Mouse (Mus musculus) yolk sac, embryonic 10.5 days (tissue): ENCODE results near the gene Map6d1.

Experiments
- DNase-seq: peaks from one replicate; pipeline ENCODE4 v3.0.0-alpha.2; 2017; ENCODE audit warnings: low spot score

The Map6d1 gene

DNA sequence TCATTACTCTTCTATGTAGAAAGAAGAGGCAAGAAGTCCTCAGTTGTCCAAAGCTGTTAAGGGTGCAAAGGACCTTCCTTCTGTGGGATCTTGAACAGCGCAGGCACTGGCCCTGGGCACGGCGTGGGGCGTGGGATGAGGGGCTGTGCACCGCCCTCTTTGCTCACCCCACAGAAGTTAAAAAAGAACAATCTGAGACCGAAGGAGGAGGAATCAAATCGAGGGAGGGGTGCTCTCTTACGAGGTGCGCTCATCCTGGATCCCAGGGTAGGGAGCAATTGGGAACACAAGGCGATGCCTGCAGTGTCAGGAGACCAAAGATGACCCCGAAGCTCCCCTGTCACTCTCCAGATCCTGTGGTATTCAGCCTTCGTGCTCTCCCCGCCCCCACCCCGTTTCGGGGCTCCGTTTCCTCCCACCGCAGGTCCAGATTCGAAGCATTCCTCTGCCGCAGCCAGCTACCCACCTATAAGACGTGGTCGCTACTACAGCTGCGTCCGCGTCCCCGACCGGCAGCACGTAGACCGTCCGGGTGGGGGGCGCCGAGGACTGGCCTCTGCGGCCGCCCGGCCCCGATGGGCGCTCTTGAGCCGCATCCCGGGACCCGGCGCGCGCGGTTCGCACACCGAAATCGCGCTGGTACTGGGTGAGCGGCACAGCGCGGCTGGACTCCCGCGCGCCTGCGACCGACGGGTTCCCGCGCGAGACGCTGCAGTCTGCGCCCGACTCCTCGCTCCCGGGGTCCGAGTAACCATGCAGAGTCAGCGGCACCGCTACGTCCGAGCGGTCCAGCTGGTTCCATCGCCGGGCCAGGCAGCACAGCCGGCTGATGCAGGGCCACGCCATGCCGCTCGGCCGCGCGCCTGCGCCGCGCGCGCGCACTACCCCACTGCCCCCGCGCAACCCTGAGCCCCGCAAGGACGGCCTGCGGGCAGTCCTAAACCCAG is at the start of gene Map6d1:
Map6d1 (minus strand) TSS at position 891 of the 947 bp plus-strand sequence.
- DNase-seq = peak; percentile 42

DNA sequence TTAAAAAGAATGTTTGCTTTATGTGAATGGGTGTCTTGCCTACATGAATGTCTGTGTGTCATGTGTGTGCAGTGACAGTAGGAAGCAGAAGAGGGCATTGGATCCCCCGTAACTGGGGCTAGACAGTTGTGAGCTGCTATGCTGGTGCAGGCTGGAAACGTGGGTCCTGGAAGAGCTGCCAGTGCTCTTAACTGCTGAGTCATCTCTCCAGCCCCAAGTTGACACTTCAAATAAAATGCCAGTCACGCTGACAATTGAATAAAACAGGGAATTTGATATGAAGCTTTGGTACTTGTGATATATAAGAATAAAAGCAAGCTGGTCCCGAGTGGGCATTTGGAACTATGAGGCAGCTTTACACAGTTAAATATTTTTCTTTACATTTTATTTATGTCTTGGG is 39.1 kb upstream of the Map6d1 start:
- DNase-seq = no peak

DNA sequence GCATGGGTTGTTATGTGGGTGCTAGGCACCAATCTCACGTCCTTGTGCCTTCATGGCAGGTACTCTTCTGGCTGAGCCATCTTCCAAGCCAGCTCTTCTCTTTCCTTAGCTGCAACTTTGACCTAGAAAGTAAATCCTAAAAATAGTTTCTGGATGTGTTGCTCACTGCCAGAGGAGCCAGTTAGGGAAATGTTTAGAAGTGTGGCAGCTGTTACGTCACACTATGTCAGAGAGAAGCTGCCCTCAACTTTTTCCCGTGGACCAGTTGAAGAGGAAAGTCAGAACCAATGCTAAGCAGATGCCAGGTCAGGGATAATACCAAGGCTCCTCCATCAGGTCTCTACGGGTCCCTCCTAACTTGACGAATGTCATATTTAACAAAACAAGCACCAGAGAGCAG is 38.2 kb upstream of the Map6d1 start:
- no peak for DNase-seq

DNA sequence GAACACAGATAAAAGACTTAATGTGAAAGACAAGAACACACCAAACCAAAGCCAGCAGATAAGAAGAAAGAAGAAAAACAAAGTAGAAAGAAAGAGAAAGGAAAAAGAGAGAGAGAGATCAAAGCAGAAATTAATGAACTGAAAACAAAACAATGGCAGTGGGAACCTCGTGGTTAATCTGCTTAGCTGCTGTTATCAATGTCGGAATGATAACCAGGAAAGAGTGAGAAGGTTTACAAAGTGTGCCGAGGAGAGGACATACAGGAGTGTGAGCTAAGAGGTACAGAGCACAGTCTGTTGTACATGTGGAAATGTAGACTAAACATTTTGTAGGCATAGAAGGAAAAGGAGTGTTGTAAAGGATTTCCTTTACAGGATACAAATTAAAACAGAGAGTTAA is 31.8 kb upstream of the Map6d1 start:
- DNase-seq = no peak

DNA sequence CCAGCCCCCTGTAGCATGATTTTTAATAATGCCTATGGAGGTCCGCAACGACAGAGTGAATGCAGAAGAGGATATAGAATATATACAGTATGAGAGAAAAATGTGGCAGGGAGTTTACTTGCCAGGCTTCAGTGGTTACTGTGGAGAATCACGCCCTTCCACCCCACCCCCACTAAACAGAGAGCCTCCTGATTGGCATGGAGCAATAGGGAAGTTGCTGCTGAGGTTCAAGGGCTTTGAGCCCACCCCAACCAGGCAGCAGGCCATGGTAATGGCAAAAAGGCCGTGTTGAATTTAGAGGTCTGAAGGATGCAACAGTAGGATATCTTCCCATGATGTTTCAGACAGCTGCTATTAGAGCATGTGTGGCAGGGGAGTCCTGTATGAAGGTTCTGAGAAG is 30.2 kb upstream of the Map6d1 start:
- no peak for DNase-seq

DNA sequence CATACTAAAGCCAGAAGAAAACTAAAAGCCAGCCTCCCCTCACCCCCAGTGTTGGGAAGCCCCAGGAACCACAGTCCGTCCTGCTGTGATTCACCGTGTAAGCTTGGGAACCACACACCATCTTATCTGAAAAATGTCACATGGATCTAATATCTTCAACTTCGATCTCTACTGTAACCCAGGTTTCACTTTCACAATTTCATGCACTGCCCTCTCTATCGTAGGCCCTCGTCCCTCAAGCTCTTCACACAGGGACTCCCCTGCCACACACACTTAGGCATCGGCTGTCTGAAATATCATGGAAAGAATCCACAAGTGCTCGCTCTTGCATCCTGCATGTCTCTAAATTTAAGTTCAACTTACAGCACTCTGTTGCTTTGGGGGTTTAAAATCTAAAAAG is 23.9 kb upstream of the Map6d1 start:
- no peak for DNase-seq

DNA sequence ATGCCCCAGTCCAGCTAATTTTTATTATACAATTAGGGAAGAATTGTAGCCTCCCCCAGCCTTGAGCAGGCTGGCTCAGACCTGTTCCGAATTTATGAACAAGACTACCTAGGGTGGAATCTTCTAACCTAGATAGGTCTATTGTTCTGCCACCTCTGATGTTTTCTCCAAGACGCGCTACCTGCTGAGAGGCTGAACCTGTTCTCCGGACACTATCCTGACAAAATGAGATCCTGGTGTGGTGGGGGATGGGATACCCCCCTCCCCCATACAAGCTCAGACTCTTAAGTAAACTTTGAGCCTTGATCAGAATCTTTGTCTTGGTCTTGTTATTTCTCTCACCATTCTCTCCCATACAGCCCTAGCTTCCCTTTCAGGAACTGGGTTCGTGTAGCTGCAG is 16.8 kb upstream of the Map6d1 start:
- no peak for DNase-seq

DNA sequence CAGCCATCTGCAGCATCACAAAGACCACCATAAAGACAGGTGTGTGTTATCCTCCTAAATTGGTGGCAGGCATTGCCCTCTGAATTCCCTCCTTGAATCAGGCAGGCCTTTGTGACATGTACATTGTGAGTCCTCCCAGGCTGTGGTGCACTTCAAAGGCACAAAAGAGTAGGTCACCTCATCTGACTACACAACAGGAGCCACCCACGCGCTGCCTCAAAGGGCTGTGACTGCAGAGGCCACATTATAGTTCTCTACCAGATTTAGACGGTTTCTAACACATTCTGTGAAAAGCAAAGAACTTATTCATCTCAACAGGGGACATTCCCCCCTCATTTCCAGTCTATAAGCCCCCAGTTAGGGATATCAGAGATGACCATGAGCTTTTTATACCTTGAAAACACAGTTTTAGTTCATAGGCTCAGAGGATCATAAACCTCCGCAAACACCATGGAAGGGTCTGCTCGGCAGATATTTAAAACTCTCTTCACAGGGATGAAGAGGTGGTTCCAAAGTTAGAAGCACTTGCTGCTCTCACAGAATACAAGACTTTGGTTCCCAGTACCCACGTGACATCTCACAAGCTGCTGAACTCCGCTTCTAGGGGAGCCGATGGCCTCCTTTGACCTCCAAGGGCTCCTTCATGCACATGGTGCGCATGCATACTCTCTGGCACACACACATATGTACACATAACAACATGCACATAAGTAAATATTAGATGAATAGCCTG is 7.5 kb upstream of the Map6d1 start:
- no peak for DNase-seq

DNA sequence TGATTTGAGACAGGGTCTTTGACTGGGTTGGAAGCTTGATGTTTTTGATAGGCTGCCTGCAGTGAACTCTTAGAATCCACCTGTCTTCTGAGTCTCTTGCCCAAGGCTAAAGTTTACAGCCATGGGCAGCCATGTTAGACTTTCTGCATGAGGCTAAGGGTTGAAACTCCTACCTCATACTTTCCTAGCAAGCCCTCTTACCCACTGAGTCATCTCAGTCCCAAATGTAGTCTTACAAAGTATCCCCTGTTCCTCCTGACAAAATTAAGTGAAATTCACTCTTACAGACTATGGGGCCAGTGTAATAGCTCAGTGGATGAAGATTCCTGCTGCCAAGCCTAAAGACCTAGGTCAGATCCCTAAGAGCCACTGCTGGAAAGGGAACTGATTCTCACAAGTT is 5.9 kb upstream of the Map6d1 start:
- no peak for DNase-seq

DNA sequence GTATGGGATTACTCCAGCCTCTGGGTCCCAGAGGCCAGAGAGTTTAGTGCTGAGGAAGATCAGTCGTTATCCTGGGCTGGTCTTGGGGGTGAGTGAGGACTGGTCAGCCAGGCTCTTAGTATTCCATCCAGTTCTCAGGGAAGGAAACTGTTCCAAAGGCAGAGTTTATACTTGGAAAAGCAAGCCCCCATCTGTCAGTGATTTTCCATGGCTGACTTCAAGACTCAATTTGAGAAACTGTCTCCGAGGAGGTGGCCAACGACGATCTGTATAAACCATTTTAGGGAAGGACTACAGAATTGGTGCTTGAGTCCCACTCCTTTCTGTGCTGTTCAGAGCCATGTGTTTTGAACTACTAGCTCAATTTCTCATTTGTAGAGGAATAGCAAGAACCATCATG is 2.5 kb downstream of the Map6d1 start:
- no peak for DNase-seq

DNA sequence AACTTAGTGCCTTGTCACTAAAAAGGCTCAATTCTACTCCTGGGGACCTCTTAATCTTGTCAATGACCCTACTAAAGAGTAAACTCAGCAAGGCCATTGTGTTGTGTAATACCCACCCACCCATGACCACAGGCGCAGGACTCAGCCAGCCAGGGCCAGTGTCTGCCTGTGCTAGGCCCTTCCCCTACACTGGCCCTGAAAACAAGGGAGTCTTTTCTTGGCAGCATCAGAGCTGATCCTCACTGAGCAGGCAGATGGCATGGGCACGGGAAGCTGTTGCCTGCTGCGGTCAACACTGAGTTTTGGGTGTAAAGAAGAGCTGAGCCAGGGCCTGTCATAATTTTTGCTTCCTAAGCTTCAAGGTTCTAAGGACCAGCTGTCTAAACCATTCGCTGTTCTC is 3.7 kb downstream of the Map6d1 start:
- no peak for DNase-seq

DNA sequence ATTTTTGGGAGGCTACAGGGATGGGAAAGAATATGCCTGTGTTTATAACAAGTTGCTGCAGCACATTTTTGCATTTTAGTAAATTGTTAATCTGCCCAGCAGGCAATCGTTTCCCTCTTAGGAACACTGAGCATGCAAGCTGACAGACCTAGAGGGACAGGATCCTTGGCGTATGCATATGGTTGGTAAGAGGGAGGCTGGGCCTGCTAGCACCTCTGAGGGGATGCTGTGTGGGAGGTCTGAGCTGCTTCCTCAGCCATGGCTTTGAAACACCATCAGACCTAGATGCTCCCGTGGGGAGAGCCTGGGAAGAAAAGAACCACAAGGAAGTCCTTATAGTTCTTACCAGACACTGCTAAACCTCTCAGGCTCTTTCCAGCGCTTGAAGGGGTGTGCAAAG is 6.8 kb downstream of the Map6d1 start:
- DNase-seq = no peak

DNA sequence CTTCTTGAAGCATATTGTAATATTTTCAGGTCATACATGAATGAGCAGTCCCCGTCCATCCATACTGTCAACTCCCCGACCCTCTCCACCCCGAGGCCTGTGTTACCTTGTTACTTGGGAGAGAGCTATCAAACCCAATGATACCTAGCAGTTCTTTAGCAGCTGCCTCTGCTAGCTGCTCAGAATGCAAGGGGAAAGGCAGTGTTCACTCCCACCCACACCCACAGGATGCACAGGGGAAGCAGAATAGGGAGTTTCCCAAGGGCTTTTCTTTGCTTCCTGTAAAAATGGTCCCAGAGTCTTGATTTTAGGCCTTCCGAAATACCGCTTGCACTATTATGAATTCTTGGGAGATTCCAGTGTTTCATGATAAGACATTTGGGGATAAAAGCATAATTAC is 13.0 kb downstream of the Map6d1 start:
- no peak for DNase-seq

DNA sequence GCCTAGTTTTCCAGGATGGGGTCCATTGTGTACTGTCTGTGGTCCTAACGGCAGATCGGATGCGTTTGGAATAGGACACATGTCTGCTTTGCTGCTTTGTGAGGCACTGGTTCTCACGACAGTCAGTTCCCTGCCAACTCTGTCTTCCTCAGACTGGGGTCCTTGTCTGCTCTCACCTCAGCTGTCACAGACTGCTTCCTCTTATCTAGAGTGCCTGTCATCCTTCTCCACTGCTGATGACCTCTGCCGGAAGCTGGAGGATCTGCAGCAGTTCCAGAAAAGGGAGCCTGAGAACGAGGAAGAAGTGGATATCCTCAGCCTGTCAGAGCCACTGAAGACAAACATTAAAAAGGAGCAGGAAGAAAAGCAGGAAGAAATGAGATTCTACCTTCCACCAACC is 13.7 kb downstream of the Map6d1 start:
- DNase-seq = no peak

DNA sequence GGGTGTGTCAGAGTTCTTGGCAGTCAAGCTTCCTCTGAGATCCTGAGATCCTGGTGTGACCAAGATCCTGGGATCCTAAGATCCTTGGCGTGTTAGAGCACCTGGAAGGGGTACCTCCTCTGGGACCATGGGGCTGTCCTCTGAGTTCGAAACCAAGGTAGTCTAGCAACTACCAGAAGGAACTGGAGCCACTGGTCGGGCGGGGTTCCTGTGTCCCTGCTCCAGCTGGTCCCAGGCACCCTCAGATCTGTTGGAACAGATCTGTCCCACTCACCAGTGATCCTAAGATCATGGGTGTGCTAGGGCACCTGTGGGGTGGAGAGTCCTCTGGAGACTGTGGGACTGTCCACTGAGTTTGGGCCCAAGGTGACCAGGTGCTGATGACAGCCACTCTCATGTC is 14.5 kb downstream of the Map6d1 start:
- DNase-seq = no peak

DNA sequence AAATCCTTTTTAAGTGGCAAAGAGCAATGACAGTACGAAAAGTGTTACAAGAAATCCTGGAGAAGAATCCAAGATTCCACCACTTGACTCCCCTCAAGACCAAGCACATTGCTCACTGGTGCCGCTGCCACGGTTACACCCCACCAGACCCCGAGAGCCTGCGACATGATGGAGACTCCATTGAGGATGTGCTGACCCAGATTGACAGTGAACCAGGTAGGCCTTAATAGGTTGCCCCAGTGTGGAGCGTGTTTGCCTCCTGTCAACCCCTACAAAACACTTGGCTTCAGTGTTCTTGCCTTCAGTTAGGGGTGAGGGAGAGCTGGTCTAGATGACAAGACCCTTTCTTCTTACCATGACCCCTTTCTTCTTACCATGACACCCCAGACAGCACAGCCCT is 18.4 kb downstream of the Map6d1 start:
- no peak for DNase-seq

DNA sequence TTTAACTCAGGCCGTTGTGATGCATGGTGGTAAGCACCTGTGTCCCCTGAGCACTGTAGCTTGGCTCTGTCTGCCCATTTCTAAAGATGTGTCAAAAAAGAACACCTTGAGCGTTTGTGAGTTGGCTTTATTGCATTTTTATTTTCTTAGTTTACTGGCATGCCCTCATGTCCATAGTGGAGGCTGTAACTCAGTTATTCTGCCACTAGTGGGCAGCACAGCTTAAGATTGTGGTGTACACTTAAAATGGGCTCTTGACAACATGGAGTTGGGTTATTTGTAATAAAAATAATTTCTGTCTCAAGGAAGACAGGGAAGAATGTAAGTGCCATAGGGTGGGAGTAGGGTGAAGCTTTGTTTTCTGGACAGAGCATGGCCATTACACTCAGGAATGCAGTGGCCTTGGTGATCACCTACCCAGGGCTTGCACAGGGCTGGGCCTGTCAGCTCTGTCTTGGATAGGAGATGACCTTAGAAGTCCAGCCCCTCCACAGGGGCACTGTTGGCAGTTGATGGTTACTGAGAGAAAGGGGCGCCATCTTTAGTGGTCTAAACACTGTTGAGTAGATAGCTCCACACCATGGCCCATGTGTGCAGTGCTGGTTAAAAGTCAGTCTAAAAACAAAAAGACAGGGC is 27.4 kb downstream of the Map6d1 start:
- no peak for DNase-seq

DNA sequence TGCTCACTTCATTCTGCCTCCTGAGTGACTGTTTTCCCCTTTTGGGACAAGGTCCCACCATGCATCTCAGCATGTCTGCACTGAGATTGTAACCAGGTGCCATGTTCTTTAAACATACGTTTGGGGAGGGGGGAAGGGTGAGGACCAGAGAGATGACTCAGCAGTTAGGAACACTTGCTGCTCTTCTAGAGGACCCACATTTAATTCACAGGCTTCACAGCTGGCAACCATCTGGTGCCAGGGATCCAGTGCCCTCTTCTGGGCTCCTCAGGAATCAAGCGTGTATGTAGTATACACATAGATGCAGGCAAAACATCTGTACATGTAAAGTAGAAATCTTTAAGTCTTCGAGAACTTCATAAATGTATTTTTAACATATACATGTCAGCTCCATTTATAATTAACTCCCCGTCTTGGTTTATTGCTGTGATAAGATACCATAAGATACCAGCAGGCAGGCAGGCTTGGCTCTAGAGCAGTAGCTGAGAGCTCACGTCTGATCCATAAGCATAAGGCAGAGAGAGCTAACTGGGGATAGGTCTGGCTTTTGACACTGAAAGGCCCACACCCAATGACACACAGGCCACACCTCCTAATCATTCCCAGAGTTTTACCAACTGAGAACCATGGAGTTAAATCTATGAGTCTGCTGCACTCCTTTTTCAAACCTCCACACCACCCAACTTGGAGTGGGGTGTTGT is 41.5 kb downstream of the Map6d1 start:
- DNase-seq = no peak

DNA sequence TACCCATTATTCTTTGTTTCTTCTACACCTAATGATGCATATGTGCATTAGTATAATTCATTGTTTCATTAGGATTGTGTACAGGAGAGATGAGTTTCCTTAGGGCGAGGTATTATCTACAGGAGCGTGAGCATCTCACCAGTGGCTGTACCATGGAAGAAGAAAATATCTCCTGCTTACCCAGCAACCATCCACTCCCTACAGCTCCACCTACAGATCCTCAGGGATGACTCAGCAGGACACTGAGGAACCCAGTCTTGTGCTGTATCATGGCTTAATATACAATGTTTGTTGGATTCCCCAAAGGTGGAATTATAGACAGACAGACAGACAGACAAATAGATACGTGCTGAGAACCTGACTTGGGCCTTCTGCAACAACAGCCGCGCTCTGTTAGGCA is 44.2 kb downstream of the Map6d1 start:
- DNase-seq = no peak

DNA sequence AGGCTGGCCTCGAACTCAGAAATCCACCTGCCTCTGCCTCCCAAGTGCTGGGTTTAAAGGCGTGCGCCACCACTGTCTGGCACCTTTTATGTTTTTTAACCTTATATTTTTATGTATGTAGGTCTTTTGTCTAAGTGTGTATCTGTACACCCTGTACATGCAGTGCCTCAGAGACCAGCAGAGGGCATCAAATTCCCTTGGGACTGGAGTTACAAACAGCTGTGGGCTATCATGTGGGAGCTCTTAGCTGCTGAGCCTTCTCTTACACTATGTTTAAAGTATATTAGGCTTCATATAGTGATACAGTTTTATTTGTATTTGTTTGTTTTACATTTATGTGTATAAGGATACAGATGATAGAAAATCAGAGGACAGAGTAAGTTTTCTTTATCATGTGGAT is 45.6 kb downstream of the Map6d1 start:
- DNase-seq = no peak

DNA sequence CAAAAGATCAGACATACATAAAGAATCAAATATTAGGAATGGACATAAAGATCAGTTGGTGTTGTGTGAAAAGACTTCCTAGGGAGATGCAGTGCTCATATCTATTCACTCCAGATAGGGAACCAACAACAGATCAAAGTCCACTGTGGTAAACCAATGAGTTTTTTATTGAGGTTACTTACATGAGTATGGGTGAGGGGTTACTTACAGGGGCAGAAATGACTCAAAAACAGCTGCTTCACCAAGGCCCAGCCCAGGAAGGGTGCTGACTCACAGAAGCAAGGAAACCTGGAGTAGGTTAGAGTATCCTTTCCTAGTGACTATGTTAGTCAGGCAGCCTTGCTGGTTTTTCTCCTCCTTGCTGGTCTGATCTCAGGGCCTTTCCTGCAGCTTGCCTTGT is 49.1 kb downstream of the Map6d1 start:
- no peak for DNase-seq

DNA sequence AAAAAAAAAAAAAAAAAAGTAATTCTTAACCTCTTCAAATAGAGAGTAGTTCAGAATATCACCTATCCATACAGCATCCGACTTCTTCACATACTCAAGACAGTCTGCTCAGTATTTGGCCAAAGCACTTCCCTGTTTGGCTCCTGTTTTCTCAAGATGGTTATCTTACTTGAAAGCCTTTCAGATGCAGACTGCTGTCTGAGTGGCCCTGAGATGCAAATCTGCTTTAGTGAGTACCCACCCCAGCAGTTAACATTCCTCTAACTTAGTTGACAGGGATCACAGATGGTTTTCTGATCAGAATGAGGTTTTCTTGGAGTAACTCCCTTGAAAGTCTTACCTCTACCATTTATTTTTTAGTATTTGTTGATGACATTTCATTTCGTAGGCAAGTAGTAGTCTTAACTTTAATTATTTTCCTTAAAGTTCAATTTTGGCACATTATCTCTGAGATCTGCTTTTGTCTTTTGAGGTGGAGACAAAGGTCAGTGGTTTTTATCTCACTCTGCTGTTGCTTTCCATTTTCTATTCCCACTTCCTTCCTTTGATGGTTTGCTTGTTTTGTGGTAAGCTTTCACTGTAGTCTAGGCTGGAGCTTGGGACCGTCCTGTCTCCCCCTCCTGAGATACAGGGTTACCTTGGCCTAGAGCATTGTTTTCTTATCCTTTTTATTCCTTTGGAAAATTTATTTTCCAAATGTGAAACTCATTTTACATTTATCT is 49.8 kb downstream of the Map6d1 start:
- no peak for DNase-seq
